Mouse (Mus musculus) hindbrain, embryonic 13.5 days (tissue): ENCODE data around the gene Egln3. TPM values are rescaled to one million over a fixed set of nuclear protein-coding genes. Genes with fewer than 3 reads are reported as not detected.

ENCODE experiments used
- ATAC-seq: fragments of 200-750 bp; cut with Nextera tagmentation; 2 replicates; pipeline ENCODE4 v1.8.0; 2017; ENCODE audit warnings: moderate TSS enrichment; ENCODE audit not compliant: low FRiP score
- H3K27ac ChIP-seq: fragments of 300-500 bp; sonication (generic); 2 replicates; pipeline ENCODE4 v1.5.1; 2015; ENCODE audit warnings: inconsistent platforms, mild to moderate bottlenecking, moderate library complexity
- H3K27me3 ChIP-seq: fragments of 300-500 bp; sonication (generic); 2 replicates; pipeline ENCODE4 v1.6.1; 2015; ENCODE audit warnings: mild to moderate bottlenecking, inconsistent platforms
- H3K36me3 ChIP-seq: fragments of 300-500 bp; sonication (generic); 2 replicates; pipeline ENCODE4 v1.6.1; 2015; ENCODE audit warnings: mild to moderate bottlenecking, inconsistent platforms
- H3K4me1 ChIP-seq: fragments of 300-500 bp; sonication (generic); replicated peaks from 2 replicates; pipeline ENCODE4 v1.6.1; 2015; ENCODE audit warnings: inconsistent platforms
- H3K4me2 ChIP-seq: fragments of 300-500 bp; sonication (generic); 2 replicates; pipeline ENCODE4 v1.6.1; 2015; ENCODE audit warnings: inconsistent platforms, mild to moderate bottlenecking, moderate library complexity
- H3K4me3 ChIP-seq: fragments of 300-500 bp; sonication (generic); 2 replicates; pipeline ENCODE4 v1.5.1; 2015; ENCODE audit warnings: mild to moderate bottlenecking, inconsistent platforms
- H3K9ac ChIP-seq: fragments of 300-500 bp; sonication (generic); 2 replicates; pipeline ENCODE4 v1.6.1; 2015; ENCODE audit warnings: mild to moderate bottlenecking, inconsistent platforms
- H3K9me3 ChIP-seq: fragments of 300-500 bp; sonication (generic); 2 replicates; pipeline ENCODE4 v1.6.1; 2016; ENCODE audit warnings: inconsistent platforms
- whole genome bisulfite sequencing: fragments of 180-500 bp; shearing (Covaris S2); methylation state at CpG from one replicate; pipeline ENCODE4 v1.1.7; 2015; 5-methylcytosine and 5-hydroxymethylcytosine counted together
- polyA plus RNA-seq: library from polyadenylated mRNA; unstranded; fragments of >200 nt; fragmentation: Nextera tagmentation; extraction: Ambion mirVana; gene quantifications from 2 replicates; pipeline ENCODE4 v1.2.1, GENCODE M21; 2015

Egln3 gene
- polyA plus RNA-seq, 1 experiment from 2014 or later: 5.8 TPM

- no peaks in the 10 kb centered on the region for H3K9me3 ChIP-seq
- peaks cover 35% of the 10 kb centered on the region for H3K27me3 ChIP-seq
- no peak overlapping the region for H3K4me2 ChIP-seq
- H3K4me3 ChIP-seq: no peak overlapping the region
- 38% methylated on average over 4 of the region's 4 CpGs for WGBS
- peaks cover 60% of the 10 kb centered on the region for H3K4me1 ChIP-seq
- H3K36me3 ChIP-seq: no peaks in the 10 kb centered on the region
- H3K9ac ChIP-seq: no peak overlapping the region
- H3K27ac ChIP-seq: no peak overlapping the region
- no peak for ATAC-seq
Measured at GRCm38 (mm10) chr12:54200172-54200571, 3.5 kb downstream of the Egln3 start.

DNA sequence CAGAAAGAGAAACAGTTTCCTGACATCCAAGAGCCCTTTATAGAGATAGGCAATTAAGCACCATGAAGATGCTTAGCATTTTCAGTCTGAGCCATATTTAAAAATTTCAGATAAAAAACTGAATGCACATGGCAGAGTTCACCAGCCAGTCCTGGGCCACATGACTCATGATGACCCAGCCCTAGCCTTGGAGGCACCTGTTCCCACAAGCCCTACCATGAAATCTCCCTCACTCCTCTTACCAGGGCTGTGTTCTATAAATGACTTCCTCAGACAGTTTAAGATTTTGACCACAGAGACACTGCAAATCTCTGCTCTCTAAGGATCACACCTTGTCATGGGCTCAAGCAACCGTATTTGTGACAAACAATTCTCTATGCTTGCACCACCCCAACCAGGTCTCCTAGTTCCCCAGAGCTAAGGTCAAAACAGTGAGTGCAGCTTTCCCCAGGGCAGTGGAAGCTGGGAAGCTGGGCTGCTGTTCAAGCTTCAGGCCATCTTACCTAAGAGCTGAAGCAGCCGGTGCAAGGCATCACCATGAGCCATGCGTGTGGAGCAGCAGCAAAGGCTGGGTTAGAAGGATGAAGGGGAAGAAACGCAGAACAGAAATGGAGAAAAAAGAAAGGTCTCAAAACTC lies 5.3 kb downstream of the Egln3 start:
- peaks cover 18% of the 10 kb centered on the region for H3K27me3 ChIP-seq
- WGBS: 70% methylated on average over 4 of the region's 4 CpGs
- peaks cover 54% of the 10 kb centered on the region for H3K4me1 ChIP-seq
- no peak for ATAC-seq
- H3K27ac ChIP-seq: no peak overlapping the region; the same call in 1 of the 2 replicates
- H3K9me3 ChIP-seq: no peaks in the 10 kb centered on the region
- H3K4me3 ChIP-seq: no peak overlapping the region
- peak overlapping the region; percentile 28 for H3K4me2 ChIP-seq
- H3K36me3 ChIP-seq: no peaks in the 10 kb centered on the region
- H3K9ac ChIP-seq: no peak overlapping the region

- Histone ChIP-seq H3K4me1 (peaks cover 54% of the 10 kb centered on the region), H3K36me3 (no peaks in the 10 kb centered on the region), H3K9ac (no peak overlapping the region), H3K4me3 (no peak overlapping the region), H3K27ac (no peak overlapping the region; the same call in 1 of the 2 replicates), H3K4me2 (peak overlapping the region; percentile 28), H3K27me3 (peaks cover 13% of the 10 kb centered on the region), H3K9me3 (no peaks in the 10 kb centered on the region)
- WGBS: 40% methylated on average over 11 of the region's 11 CpGs
- ATAC-seq: peak; percentile 22; the same call in 1 of the 2 replicates
Measured at GRCm38 (mm10) chr12:54197849-54198248, 5.8 kb downstream of the Egln3 start.

DNA sequence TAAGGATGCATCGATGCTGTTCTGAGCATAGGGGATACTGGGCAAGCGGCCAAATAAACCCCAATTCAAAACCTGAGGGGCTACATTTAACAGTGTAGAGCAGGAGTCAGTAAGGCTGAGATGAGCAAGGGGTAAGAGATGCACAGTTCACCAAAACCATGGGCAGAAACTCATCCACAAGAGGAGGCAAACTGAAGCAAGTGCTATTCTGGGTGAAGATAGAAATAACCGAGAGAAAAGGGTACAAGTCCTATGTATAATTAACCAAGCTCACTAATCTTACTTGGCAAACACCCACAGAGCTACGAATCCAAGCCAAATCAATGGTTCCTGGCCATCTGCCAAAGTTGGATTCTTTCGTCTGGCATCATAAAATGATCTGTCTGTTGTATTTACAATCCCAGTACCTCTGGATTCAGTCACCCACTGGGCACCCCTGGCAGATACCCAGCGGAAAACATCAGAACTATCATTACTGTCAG lies 6.3 kb downstream of the Egln3 start:
- Histone ChIP-seq H3K27ac (no peak overlapping the region; the same call in 1 of the 2 replicates), H3K9ac (no peak overlapping the region), H3K4me2 (peak overlapping the region; percentile 28), H3K27me3 (peaks cover 8% of the 10 kb centered on the region), H3K4me3 (no peak overlapping the region), H3K4me1 (peaks cover 53% of the 10 kb centered on the region), H3K9me3 (no peaks in the 10 kb centered on the region), H3K36me3 (no peaks in the 10 kb centered on the region)
- peak; percentile 22; the same call in 1 of the 2 replicates for ATAC-seq
- 44% methylated on average over 6 of the region's 6 CpGs for WGBS

DNA sequence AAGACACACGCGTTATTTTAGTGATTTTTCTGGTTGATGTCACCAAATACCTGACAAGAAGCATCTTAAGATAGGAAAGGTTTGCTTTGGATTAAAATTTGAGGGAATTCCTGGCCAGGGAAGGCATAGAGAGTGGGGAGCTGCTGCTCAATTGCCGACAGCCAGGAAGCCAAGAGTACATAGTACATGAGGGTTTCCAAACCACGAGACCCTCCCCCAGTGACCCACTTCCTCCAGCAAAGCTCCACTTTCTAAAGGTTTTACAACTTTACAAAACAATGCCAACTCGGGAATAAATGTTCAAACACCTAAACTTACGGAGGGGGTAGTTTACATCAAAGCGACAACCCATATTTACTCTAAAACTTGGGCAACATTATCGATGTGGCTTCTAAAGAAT lies 6.8 kb downstream of the Egln3 start:
- Histone ChIP-seq H3K4me3 (no peak overlapping the region), H3K36me3 (no peaks in the 10 kb centered on the region), H3K9me3 (no peaks in the 10 kb centered on the region), H3K4me1 (peaks cover 58% of the 10 kb centered on the region), H3K9ac (no peak overlapping the region), H3K27ac (no peak overlapping the region), H3K27me3 (peaks cover 3% of the 10 kb centered on the region), H3K4me2 (peak overlapping the region; percentile 28; the same call in 1 of the 2 replicates)
- no peak; the same call in 1 of the 2 replicates for ATAC-seq
- WGBS: 73% methylated on average over 8 of the region's 8 CpGs

GRCm38 (mm10) chr12:54194159-54194558 lies 9.5 kb downstream of the Egln3 start:
- H3K36me3 ChIP-seq: no peaks in the 10 kb centered on the region
- no peak overlapping the region for H3K4me3 ChIP-seq
- H3K27me3 ChIP-seq: 0 out of 2 replicates have a peak, but pooled peaks cover 5% of the 10 kb centered on the region
- no peak overlapping the region for H3K4me2 ChIP-seq
- no peak for ATAC-seq
- H3K27ac ChIP-seq: no peak overlapping the region
- H3K9me3 ChIP-seq: no peaks in the 10 kb centered on the region
- H3K4me1 ChIP-seq: peaks cover 64% of the 10 kb centered on the region
- H3K9ac ChIP-seq: no peak overlapping the region
- 7% methylated on average over 5 of the region's 5 CpGs for WGBS

DNA sequence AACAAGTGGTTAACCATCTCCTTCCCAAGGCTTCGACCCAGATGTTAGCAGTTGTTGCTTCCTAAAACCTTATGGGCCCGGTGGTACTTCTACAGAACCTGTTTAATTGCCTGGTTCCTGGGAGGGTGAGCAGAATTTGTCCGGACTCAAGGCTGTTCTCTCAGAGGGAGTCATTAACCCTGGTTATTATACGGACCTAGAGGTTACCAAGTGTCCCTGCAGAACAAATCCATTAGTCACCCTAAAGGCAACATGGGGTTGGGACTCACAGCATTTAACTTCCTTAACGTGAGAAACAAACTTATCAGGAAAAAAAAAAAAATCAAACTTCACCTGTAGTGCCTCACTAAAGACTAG lies 11.4 kb downstream of the Egln3 start:
- H3K36me3 ChIP-seq: no peaks in the 10 kb centered on the region
- H3K4me1 ChIP-seq: peaks cover 46% of the 10 kb centered on the region
- H3K27ac ChIP-seq: peak overlapping the region; percentile 60
- WGBS: 2% methylated on average over 5 of the region's 5 CpGs
- peak overlapping the region; percentile 55 for H3K9ac ChIP-seq
- peak; percentile 47; the same call in 1 of the 2 replicates for ATAC-seq
- H3K27me3 ChIP-seq: 0 out of 2 replicates have a peak, but pooled peaks cover 5% of the 10 kb centered on the region
- H3K9me3 ChIP-seq: no peaks in the 10 kb centered on the region
- peak overlapping the region; percentile 27 for H3K4me3 ChIP-seq
- H3K4me2 ChIP-seq: peak overlapping the region; percentile 56

GRCm38 (mm10) chr12:54191608-54192304 lies 11.9 kb downstream of the Egln3 start:
- no peaks in the 10 kb centered on the region for H3K9me3 ChIP-seq
- peaks cover 45% of the 10 kb centered on the region for H3K4me1 ChIP-seq
- 0 out of 2 replicates have a peak, but pooled peaks cover 5% of the 10 kb centered on the region for H3K27me3 ChIP-seq
- H3K4me3 ChIP-seq: peak overlapping the region; percentile 27
- H3K9ac ChIP-seq: peak overlapping the region; percentile 55
- 6% methylated on average over 19 of the region's 19 CpGs for WGBS
- ATAC-seq: peak; percentile 96
- H3K36me3 ChIP-seq: no peaks in the 10 kb centered on the region
- H3K4me2 ChIP-seq: peak overlapping the region; percentile 56
- H3K27ac ChIP-seq: peak overlapping the region; percentile 60

DNA sequence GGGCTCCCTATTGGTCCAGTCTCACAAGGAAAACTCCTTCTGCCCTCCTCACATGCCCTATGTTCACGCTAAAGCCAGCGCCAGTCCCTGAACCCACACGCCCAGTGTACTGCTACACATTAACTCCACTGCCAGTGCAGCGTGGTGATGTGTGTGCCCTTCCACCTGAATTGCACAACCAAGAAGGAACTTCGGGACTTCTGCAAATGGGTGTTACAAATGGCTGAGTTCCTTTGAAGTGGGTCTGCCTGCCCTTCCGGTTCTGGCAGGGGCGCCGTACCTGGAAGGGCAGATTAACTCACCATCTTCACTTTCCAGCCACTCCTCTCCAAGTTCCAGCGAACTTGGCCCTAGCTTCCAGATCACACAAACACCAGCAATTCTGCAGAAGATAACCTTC lies 12.5 kb downstream of the Egln3 start:
- Histone ChIP-seq H3K27me3 (0 out of 2 replicates have a peak, but pooled peaks cover 5% of the 10 kb centered on the region), H3K9ac (no peak overlapping the region), H3K27ac (peak overlapping the region; percentile 60), H3K36me3 (no peaks in the 10 kb centered on the region), H3K4me3 (no peak overlapping the region), H3K9me3 (no peaks in the 10 kb centered on the region), H3K4me1 (peaks cover 43% of the 10 kb centered on the region), H3K4me2 (peak overlapping the region; percentile 56)
- 57% methylated on average over 9 of the region's 9 CpGs for WGBS
- ATAC-seq: no peak

GRCm38 (mm10) chr12:54187812-54188600 lies 15.7 kb downstream of the Egln3 start:
- Histone ChIP-seq H3K4me3 (no peak overlapping the region), H3K36me3 (0 out of 2 replicates have a peak, but pooled peaks cover 5% of the 10 kb centered on the region), H3K27ac (no peak overlapping the region), H3K27me3 (0 out of 2 replicates have a peak, but pooled peaks cover 5% of the 10 kb centered on the region), H3K9me3 (no peaks in the 10 kb centered on the region), H3K9ac (no peak overlapping the region), H3K4me2 (no peak overlapping the region), H3K4me1 (peaks cover 29% of the 10 kb centered on the region)
- 79% methylated on average over 17 of the region's 17 CpGs for WGBS
- ATAC-seq: no peak

- WGBS: 47% methylated on average over 14 of the region's 14 CpGs
- ATAC-seq: no peak
Measured at GRCm38 (mm10) chr12:54186926-54187623, 16.6 kb downstream of the Egln3 start.

More at GRCm38 (mm10) chr12:54186926-54187623, 16.6 kb downstream of the Egln3 start:
- Histone ChIP-seq H3K36me3 (0 out of 2 replicates have a peak, but pooled peaks cover 5% of the 10 kb centered on the region), H3K4me3 (no peak overlapping the region), H3K4me2 (no peak overlapping the region), H3K27me3 (0 out of 2 replicates have a peak, but pooled peaks cover 5% of the 10 kb centered on the region), H3K4me1 (peaks cover 21% of the 10 kb centered on the region), H3K9ac (no peak overlapping the region), H3K27ac (no peak overlapping the region), H3K9me3 (no peaks in the 10 kb centered on the region)
